Mouse (Mus musculus): ENCODE measurements at regions not wholly inside any gene's neighbourhood (a gene's known extent, or its start where the extent isn't known, plus 50 kb on each side); places are given as distances from the start of the nearest gene placed in this dataset.

DNA sequence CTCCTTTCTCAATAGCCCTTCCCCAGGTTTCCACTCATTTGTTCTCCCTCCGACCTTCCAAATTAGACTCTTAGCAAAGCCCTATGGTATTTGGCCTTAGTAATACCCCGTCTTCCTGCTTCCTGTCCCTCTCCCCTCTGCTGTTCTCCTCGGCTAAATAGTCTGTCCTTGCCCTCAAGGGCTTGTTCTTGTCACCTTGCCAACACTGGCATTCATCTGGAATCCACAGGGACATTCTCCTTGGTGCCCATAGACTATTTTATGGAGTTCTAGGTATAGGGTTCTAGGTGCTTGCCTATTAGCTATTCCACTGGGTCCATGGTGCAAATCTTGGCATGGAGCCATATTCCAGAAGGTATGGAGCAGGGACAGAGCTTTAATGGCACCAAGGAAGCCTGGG, 259.2 kb upstream of the Gm4791 start:
- TF ChIP-seq CTCF (IDR thresholded peaks at IDR 0.05; ENCODE audit: low read depth) (no peak), EP300 (IDR thresholded peaks at IDR 0.05; ENCODE audit: low read depth) (no peak)

Data from liver, postnatal 0 days (tissue).